ENCODE assay signal across 8 mouse cellular contexts in the genomic region with DNA sequence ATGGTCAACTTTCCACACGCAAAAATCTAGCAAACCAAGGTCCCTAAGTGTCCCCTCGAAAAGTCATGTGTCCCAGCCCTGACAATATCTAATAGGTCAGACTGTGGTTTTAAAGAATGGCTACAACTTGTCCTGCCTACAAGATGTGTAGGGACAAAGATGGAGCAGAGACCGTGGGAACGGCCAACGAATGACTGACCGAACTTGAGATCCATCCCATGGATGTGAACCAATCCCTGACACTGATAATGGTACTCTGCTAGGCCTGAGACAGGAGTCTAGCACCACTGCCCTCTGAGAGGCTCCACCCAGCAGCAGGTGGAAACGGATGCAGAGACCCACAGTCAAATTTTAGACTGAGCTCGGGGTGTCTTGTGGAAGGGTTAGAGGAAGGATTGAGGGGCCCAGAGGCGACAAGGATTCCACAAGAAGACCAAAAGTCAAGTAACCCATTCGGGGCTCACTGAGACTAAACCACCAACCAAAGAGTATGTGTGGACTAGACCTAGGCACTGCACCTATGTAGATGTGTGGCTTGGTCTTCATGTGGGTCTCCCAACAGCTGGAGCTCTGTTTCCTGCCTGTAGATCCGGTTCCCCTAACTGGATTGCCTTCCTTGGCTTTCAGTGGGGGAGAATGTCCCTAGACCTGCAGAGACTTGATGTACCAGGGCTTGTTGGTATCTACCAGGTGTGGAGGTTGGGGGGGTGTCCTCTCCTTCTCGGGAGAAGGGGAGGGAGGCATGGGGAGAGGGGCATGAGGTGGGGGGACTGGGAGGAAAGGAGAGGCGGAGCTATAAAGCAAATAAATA. TPM values are rescaled to one million over a fixed set of nuclear protein-coding genes. Genes with fewer than 3 reads are reported as not detected.
DNase-seq lines count a peak whose midpoint lies in the region; ATAC-seq and TF ChIP-seq lines count a peak whose summit lies in the region.

No protein-coding gene starts in this region.

- dilution Hi-C loops in CH12.LX (cut with MboI; ENCODE audit: extremely low pct_ligation_motif_present, extremely low pct_unique_long_range_greater_than_20kb, low sequenced_read_pairs), result no loop called here

- H3K4me3 ChIP-seq in CH12.LX (replicated peaks in 1 of 3; ENCODE audit: low read depth in 2 of 3, low read length in 2 of 3, poor library complexity in 1 of 3), result peak overlapping the region; percentile 57 to 72 (median 72)
- H3K4me3 ChIP-seq in heart, embryonic 14.5 days (ENCODE audit: control insufficient read depth in 1 of 2, insufficient read depth in 1 of 2, low read depth in 1 of 2, low read length in 2 of 2), result peak overlapping the region; percentile 49 to 82
- peak overlapping the region; percentile 74 for H3K4me3 ChIP-seq in liver, embryonic 16.5 days (ENCODE audit: low read depth, low read length)

- H3K27ac ChIP-seq in CH12.LX (ENCODE audit: insufficient read depth, low read depth), result peak overlapping the region; percentile 85
- peak overlapping the region in 1 of 2 experiments; percentile 98; a peak in 1 of 4 replicates for H3K27ac ChIP-seq in heart, embryonic 14.5 days (replicated peaks in 1 of 2; ENCODE audit: control insufficient read depth in 1 of 2, insufficient read depth in 1 of 2, low read depth in 2 of 2, low read length in 2 of 2)
- no peak overlapping the region; the same call in 1 of the 2 replicates for H3K27ac ChIP-seq in liver, embryonic 16.5 days (ENCODE audit: low read length)

- no peaks in the 10 kb centered on the region for H3K79me2 ChIP-seq in CH12.LX (replicated peaks; ENCODE audit: control insufficient read depth, extremely low read depth, insufficient read depth, poor library complexity, severe bottlenecking)

- no peak for ATAC-seq in heart, embryonic 14.5 days (ENCODE audit: insufficient number of reproducible peaks, insufficient read depth, low FRiP score, low read depth)
- no peak for ATAC-seq in liver, embryonic 16.5 days (ENCODE audit: low read depth)

- no peak for TF ChIP-seq POLR2A in CH12.LX (IDR thresholded peaks at IDR 0.05; ENCODE audit: low read depth, low read length)

- no peak for TF ChIP-seq CTCF in CH12.LX (conservative IDR thresholded peaks at IDR 0.05 in 1 of 2, IDR thresholded peaks at IDR 0.05 in 1 of 2; ENCODE audit: low read depth in 2 of 2, low read length in 2 of 2)

- TF ChIP-seq RAD21 in CH12.LX (IDR thresholded peaks at IDR 0.05; ENCODE audit: low read depth, low read length), result no peak

- peaks cover 3 to 22% of the 10 kb centered on the region in 2 experiments; a peak in 3 of 4 replicates for H3K4me1 ChIP-seq in CH12.LX (ENCODE audit: control insufficient read depth in 1 of 2, insufficient read depth in 2 of 2)
- peaks cover 15 to 22% of the 10 kb centered on the region in 2 experiments for H3K4me1 ChIP-seq in heart, embryonic 14.5 days (ENCODE audit: control insufficient read depth in 2 of 2, insufficient read depth in 2 of 2, low read length in 2 of 2)
- H3K4me1 ChIP-seq in liver, embryonic 16.5 days (ENCODE audit: control insufficient read depth, low read depth, low read length), result peaks cover 47% of the 10 kb centered on the region

- H3K9ac ChIP-seq in CH12.LX (ENCODE audit: insufficient read depth, low read depth), result peak overlapping the region; percentile 51; the same call in 1 of the 2 replicates
- H3K9ac ChIP-seq in heart, embryonic 14.5 days (ENCODE audit: low read length), result peak overlapping the region; percentile 81
- H3K9ac ChIP-seq in liver, embryonic 16.5 days (ENCODE audit: low read depth, low read length), result peak overlapping the region; percentile 75

- no peaks in the 10 kb centered on the region for H3K9me3 ChIP-seq in CH12.LX (replicated peaks; ENCODE audit: low read length)
- no peaks in the 10 kb centered on the region for H3K9me3 ChIP-seq in heart, embryonic 14.5 days (ENCODE audit: control insufficient read depth, low read length)
- H3K9me3 ChIP-seq in liver, embryonic 16.5 days (replicated peaks; ENCODE audit: control insufficient read depth, low read length), result no peaks in the 10 kb centered on the region

- peak overlapping the region; percentile 55 for H3K4me2 ChIP-seq in CH12.LX (ENCODE audit: insufficient read depth, low read depth, poor library complexity, severe bottlenecking)
- peak overlapping the region; percentile 86 for H3K4me2 ChIP-seq in heart, embryonic 14.5 days (ENCODE audit: low read length)
- H3K4me2 ChIP-seq in liver, embryonic 16.5 days (ENCODE audit: low read depth, low read length), result peak overlapping the region; percentile 96

- H3K36me3 ChIP-seq in CH12.LX (replicated peaks in 1 of 2; ENCODE audit: control insufficient read depth in 1 of 2, insufficient read depth in 1 of 2, low read length in 1 of 2), result peaks cover 0 to 2% of the 10 kb centered on the region in 2 experiments
- H3K36me3 ChIP-seq in heart, embryonic 14.5 days (ENCODE audit: control insufficient read depth, insufficient read depth, low read length), result no peaks in the 10 kb centered on the region
- no peaks in the 10 kb centered on the region for H3K36me3 ChIP-seq in liver, embryonic 16.5 days (ENCODE audit: control insufficient read depth, insufficient read depth)

- peak; percentile 89 for DNase-seq in heart, adult 11 months
- no peak for DNase-seq in heart, adult 9 months (ENCODE audit: low spot score in 2 of 2)
- DNase-seq in CH12.LX (ENCODE audit: extremely low read depth), result no peak
- DNase-seq in testis, postnatal 10 days (ENCODE audit: low spot score), result no peak
- DNase-seq in urinary bladder, postnatal 25 days (ENCODE audit: low spot score), result no peak
- no peak for DNase-seq in adrenal gland, postnatal 10 days

- TF ChIP-seq EP300 in CH12.LX (IDR thresholded peaks at IDR 0.05; ENCODE audit: low read length), result no peak

- 58% methylated on average over 13 of the region's 13 CpGs for WGBS in heart, embryonic 14.5 days
- WGBS in liver, embryonic 16.5 days (ENCODE audit: insufficient replicate concordance), result 46% methylated on average over 13 of the region's 13 CpGs

- in situ Hi-C loops in CH12.LX (cut with MboI; ENCODE audit: low pct_ligation_motif_present, low pct_unique_long_range_greater_than_20kb, low sequenced_read_pairs), result no loop called here

- H3K27me3 ChIP-seq in CH12.LX (replicated peaks), result no peaks in the 10 kb centered on the region
- H3K27me3 ChIP-seq in heart, embryonic 14.5 days (ENCODE audit: control insufficient read depth, insufficient read depth, low read length), result no peaks in the 10 kb centered on the region
- H3K27me3 ChIP-seq in liver, embryonic 16.5 days (ENCODE audit: control insufficient read depth, insufficient read depth, low read depth, low read length), result peaks cover 7% of the 10 kb centered on the region; the same call in 1 of the 2 replicates

TF ChIP-seq in CH12.LX, 34 proteins besides CTCF, POLR2A, EP300 and RAD21:
- TF ChIP-seq SIN3A (IDR thresholded peaks at IDR 0.05; ENCODE audit: low read length), result peak; percentile 19; the same call in 1 of the 2 replicates
- peak; percentile 43; the same call in 1 of the 2 replicates for TF ChIP-seq CHD1 (IDR thresholded peaks at IDR 0.05; ENCODE audit: low read depth, low read length)
- no peak for TF ChIP-seq PAX5 (IDR thresholded peaks at IDR 0.05; ENCODE audit: low read length)
- TF ChIP-seq ETS1 (conservative IDR thresholded peaks at IDR 0.05; ENCODE audit: low read depth, low read length), result peak; percentile 15; the same call in 1 of the 2 replicates

RNA-seq across cellular contexts. Expression of gene Ubc, which starts 17.2 kb away (rescaled TPM):
- total RNA-seq in CH12.LX (2012; rRNA removed) (466 and 486 TPM in 2 replicates), CH12.LX (2014; rRNA removed) (650 and 656 TPM in 2 replicates)
- 687 and 803 TPM in 2 replicates for polyA plus RNA-seq in CH12.LX (2012; ENCODE audit: insufficient read length, low read depth)
- 859 and 861 TPM in 2 replicates for polyA plus RNA-seq in heart, embryonic 14.5 days (2014; fragmentation: Nextera tagmentation; extraction: Ambion mirVana)
- 573 and 608 TPM in 2 replicates for polyA plus RNA-seq in liver, embryonic 16.5 days (2015; fragmentation: Nextera tagmentation; extraction: Ambion mirVana)
- total RNA-seq in adrenal gland, postnatal 10 days (2021), result 1,000 to 10,000 TPM; 1,039 to 1,045 TPM

RNA-seq across cellular contexts. Expression of gene Gm10382, which starts 18.1 kb away (rescaled TPM):
- total RNA-seq in CH12.LX (2012; rRNA removed) (0.59 and 0.80 TPM in 2 replicates), CH12.LX (2014; rRNA removed) (not detected in 2 replicates)
- 0.87 and 1.1 TPM in 2 replicates for polyA plus RNA-seq in CH12.LX (2012; ENCODE audit: insufficient read length, low read depth)
- 0.27 and 0.32 TPM in 2 replicates for polyA plus RNA-seq in heart, embryonic 14.5 days (2014; fragmentation: Nextera tagmentation; extraction: Ambion mirVana)
- 0.18 and 0.27 TPM in 2 replicates for polyA plus RNA-seq in liver, embryonic 16.5 days (2015; fragmentation: Nextera tagmentation; extraction: Ambion mirVana)
- total RNA-seq in adrenal gland, postnatal 10 days (2021), result under 1 TPM; 0.21 to 0.24 TPM

RNA-seq across cellular contexts. Expression of gene Dhx37, which starts 26.7 kb away (rescaled TPM):
- 21.0 and 23.8 TPM in 2 replicates for total RNA-seq in CH12.LX (2012; rRNA removed)
- 22.7 and 26.0 TPM in 2 replicates for total RNA-seq in CH12.LX (2014; rRNA removed)
- 33.0 and 36.9 TPM in 2 replicates for polyA plus RNA-seq in CH12.LX (2012; ENCODE audit: insufficient read length, low read depth)
- 7.2 and 8.2 TPM in 2 replicates for polyA plus RNA-seq in heart, embryonic 14.5 days (2014; fragmentation: Nextera tagmentation; extraction: Ambion mirVana)
- 4.0 and 4.2 TPM in 2 replicates for polyA plus RNA-seq in liver, embryonic 16.5 days (2015; fragmentation: Nextera tagmentation; extraction: Ambion mirVana)
- total RNA-seq in adrenal gland, postnatal 10 days (2021), result 10 to 100 TPM; 11.2 to 12.2 TPM

RNA-seq across cellular contexts. Expression of gene Bri3bp, which starts 34.1 kb away (rescaled TPM):
- 48.4 and 49.6 TPM in 2 replicates for total RNA-seq in CH12.LX (2012; rRNA removed)
- 30.1 and 37.7 TPM in 2 replicates for total RNA-seq in CH12.LX (2014; rRNA removed)
- 147 and 164 TPM in 2 replicates for polyA plus RNA-seq in CH12.LX (2012; ENCODE audit: insufficient read length, low read depth)
- 34.8 and 36.6 TPM in 2 replicates for polyA plus RNA-seq in heart, embryonic 14.5 days (2014; fragmentation: Nextera tagmentation; extraction: Ambion mirVana)
- 18.4 and 20.3 TPM in 2 replicates for polyA plus RNA-seq in liver, embryonic 16.5 days (2015; fragmentation: Nextera tagmentation; extraction: Ambion mirVana)
- 10 to 100 TPM; 31.6 to 37.1 TPM for total RNA-seq in adrenal gland, postnatal 10 days (2021)
